Mouse (Mus musculus) hindbrain, embryonic 15.5 days (tissue): ENCODE measurements at regions not wholly inside any gene's neighbourhood (a gene's known extent, or its start where the extent isn't known, plus 50 kb on each side); places are given as distances from the start of the nearest gene placed in this dataset.

Experiments
- ATAC-seq: fragments of 200-750 bp; cut with Nextera tagmentation; 2 replicates; pipeline ENCODE4 v1.8.0; 2017; ENCODE audit warnings: low read depth, moderate number of reproducible peaks, moderate TSS enrichment; ENCODE audit not compliant: low FRiP score
- H3K27ac ChIP-seq: fragments of 300-500 bp; sonication (generic); replicated peaks from 2 replicates; pipeline ENCODE4 v1.5.1; 2015; ENCODE audit warnings: mild to moderate bottlenecking, inconsistent platforms
- H3K27me3 ChIP-seq: fragments of 300-500 bp; sonication (generic); 2 replicates; pipeline ENCODE4 v1.6.1; 2015; ENCODE audit warnings: control low read depth, inconsistent platforms
- H3K36me3 ChIP-seq: fragments of 300-500 bp; sonication (generic); 2 replicates; pipeline ENCODE4 v1.6.1; 2015; ENCODE audit warnings: control low read depth, inconsistent platforms
- H3K4me1 ChIP-seq: fragments of 300-500 bp; sonication (generic); replicated peaks from 2 replicates; pipeline ENCODE4 v1.6.1; 2015; ENCODE audit warnings: control low read depth, inconsistent platforms
- H3K4me2 ChIP-seq: fragments of 300-500 bp; sonication (generic); 2 replicates; pipeline ENCODE4 v1.6.1; 2015; ENCODE audit warnings: moderate library complexity, mild to moderate bottlenecking, inconsistent platforms
- H3K4me3 ChIP-seq: fragments of 300-500 bp; sonication (generic); 2 replicates; pipeline ENCODE4 v1.5.1; 2015; ENCODE audit warnings: mild to moderate bottlenecking, inconsistent platforms
- H3K9ac ChIP-seq: fragments of 300-500 bp; sonication (generic); 2 replicates; pipeline ENCODE4 v1.6.1; 2015; ENCODE audit warnings: inconsistent platforms
- H3K9me3 ChIP-seq: fragments of 300-500 bp; sonication (generic); 2 replicates; pipeline ENCODE4 v1.6.1; 2016; ENCODE audit warnings: control low read depth, inconsistent platforms
- WGBS: fragments of 180-500 bp; shearing (Covaris S2); methylation state at CpG from one replicate; pipeline ENCODE4 v1.1.7; 2015; 5-methylcytosine and 5-hydroxymethylcytosine counted together

- WGBS = 87% methylated on average over 5 of the region's 5 CpGs
- H3K4me1 ChIP-seq = no peaks in the 10 kb centered on the region
- no peak overlapping the region for H3K27ac ChIP-seq
- H3K4me2 ChIP-seq = no peak overlapping the region
- H3K9me3 ChIP-seq = no peaks in the 10 kb centered on the region
- ATAC-seq = no peak
- no peak overlapping the region for H3K9ac ChIP-seq
- no peaks in the 10 kb centered on the region for H3K27me3 ChIP-seq
- H3K36me3 ChIP-seq = no peaks in the 10 kb centered on the region
- H3K4me3 ChIP-seq = no peak overlapping the region
These were observed 535.4 kb upstream of the Fam84a start for GRCm38 (mm10) chr12:14687263-14687662.

- ATAC-seq = peak; percentile 76; the same call in 1 of the 2 replicates
- no peak overlapping the region for H3K4me3 ChIP-seq
- no peak overlapping the region for H3K9ac ChIP-seq
- no peak overlapping the region for H3K27ac ChIP-seq
- H3K4me2 ChIP-seq = no peak overlapping the region
- WGBS = 77% methylated on average over 3 of the region's 3 CpGs
- no peaks in the 10 kb centered on the region for H3K9me3 ChIP-seq
- no peaks in the 10 kb centered on the region for H3K27me3 ChIP-seq
- H3K4me1 ChIP-seq = no peaks in the 10 kb centered on the region
- H3K36me3 ChIP-seq = no peaks in the 10 kb centered on the region
These were observed 524.4 kb upstream of the Fam84a start for GRCm38 (mm10) chr12:14676230-14676629.

DNA sequence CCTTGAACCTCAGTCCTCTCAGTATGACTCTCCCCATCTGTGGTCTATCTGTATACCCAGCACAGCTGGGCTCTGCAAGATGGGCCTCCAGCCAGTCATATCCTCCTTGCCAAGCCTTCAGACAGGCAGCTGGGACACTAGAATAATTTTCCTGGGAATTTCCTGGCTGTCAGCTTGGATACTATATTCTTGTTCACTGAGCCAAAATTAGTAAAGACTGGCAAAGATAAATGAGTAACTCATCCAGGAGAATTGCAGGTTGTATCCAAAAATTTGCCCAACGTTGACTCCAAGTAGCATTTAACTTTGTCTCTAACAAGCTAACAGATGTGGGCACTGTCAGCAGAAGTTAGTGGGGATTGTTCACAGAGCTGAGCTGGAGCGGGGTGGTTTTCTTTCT is 514.1 kb upstream of the Fam84a start:
- ATAC-seq = peak; percentile 83
- Histone ChIP-seq H3K36me3 (no peaks in the 10 kb centered on the region), H3K4me2 (no peak overlapping the region), H3K9me3 (no peaks in the 10 kb centered on the region), H3K27ac (no peak overlapping the region), H3K4me3 (no peak overlapping the region), H3K4me1 (no peaks in the 10 kb centered on the region), H3K27me3 (no peaks in the 10 kb centered on the region), H3K9ac (no peak overlapping the region)
- 76% methylated on average over 2 of the region's 2 CpGs for WGBS
